Mouse (Mus musculus): ENCODE data around the gene Ddx25.

DNA sequence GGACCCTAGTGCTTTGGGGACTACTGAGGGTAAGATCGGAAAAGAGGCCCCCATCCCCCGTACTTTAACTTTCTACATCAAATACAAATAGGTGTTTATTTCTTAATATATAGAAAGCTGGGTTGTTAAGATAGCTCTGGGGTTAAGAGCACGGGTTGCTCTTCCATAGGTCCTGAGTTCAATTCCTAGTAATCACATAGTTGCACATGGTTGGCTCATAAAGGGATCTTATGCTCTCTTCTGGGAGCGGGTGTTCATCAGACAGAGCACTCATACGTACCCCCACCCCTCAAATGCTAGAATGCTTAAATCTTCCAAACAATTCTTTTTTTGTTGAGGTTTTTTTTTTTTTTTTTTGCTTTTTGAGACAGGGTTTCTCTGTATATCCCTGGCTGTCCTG, 12.3 kb upstream of the Ddx25 start:
- TF ChIP-seq TAL1 (IDR thresholded peaks at IDR 0.05; ENCODE audit: low read length) (no peak), GATA1 (IDR thresholded peaks at IDR 0.05; ENCODE audit: low read length) (no peak)
